Mouse (Mus musculus) R1 (cell line): Measurements from ENCODE around the gene 4930404H24Rik.
A peak's percentile ranks its signal among the peaks of the same experiment; 100 is the strongest.
"Not testable (repeated sequence)": the region's sequence is repeated elsewhere in the genome, so short reads cannot be mapped to it uniquely, and the experiment has no call there.

Source experiments
- DNase-seq: peaks from one replicate; pipeline ENCODE4 v3.0.0-alpha.2; 2018; ENCODE audit warnings: low read depth, low spot score

4930404H24Rik gene

DNA sequence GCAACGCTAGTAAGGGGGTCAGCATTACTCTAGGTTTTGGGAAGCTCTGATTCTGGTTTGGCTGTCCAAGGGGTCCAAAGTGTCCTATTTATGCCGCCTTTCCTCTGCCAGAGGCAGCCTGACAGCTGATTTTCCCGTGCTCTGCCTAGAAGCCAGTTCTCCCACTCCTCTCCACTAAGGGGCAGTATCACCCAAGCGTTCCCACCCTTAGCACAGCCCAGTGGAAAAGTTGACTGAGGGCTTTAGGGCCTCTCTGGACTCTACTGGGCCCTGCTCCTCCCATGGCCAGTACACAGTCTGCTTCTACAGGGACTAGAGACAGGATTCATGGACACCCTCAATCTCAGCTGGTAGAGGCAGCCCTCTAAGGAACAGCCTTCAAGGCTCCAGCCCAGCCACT is 14.0 kb upstream of the 4930404H24Rik start:
- DNase-seq: peak; percentile 50

DNA sequence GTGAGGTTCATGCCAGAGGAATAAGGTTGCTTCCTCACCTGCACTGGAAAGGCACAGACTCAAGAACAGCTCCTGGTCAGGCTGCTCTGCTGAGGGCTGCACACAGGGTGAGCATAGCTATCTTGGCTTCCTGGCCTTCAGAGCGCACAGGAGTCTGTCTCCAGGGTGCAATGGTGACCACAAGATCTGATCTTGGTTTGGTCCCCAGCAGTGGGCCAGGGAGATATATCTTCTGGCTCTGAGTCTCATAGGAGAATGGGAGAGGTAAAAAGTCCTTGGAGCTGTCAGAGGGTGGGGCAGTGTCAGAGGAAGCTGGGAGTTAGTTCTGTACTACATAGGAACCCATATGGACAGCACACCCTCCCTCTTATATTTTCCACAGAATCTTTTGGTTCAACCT is 13.1 kb upstream of the 4930404H24Rik start:
- DNase-seq: no peak

DNA sequence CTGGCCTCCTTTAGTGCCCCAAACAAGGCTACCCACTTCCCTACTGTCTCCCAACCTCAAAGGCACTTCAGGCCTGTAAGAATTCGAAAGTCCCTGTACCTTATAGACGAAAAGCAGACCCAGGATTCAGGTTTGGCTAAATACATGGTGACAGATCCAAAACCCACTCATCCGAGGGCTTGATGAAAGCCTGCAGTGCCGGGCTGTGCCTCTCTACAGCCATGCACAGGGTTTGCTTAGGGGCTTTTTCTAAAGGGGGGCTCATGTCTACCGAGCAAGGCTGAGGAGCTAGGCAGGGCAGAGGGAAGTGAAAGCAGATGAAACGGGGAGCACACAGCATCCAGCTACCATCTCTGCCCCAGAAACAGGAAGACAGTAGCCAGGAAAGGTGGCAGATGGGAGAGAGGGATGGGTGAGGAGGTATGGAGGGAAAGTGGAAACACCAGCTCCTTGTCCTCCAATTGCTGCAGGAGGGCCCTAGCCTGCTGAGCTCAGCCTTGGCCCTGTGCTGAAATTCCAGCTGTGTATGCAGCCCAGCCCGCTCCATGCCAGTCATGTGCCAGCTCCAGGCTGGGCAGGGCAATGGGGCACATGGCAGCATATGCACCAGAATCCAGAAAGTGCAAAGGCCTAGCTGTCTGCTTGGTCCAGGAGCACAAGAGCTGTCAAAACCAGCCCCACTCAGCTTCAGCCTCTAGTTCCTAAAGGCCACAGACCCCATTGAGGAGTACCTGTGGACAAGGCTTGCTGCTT is 11.3 kb upstream of the 4930404H24Rik start:
- DNase-seq: no peak

DNA sequence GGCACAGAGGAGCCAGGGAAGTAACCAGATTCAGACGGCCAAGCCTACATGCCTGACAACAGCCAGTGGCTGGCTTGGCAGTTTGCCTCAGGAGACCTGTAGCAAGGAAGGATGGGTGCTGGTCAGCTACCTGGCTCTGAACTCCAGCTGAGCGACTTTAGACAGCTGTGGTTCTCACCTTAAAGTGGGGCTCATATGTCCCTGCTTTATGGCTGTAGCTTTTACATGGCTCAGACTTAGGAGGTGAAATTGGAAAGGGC is 10.8 kb upstream of the 4930404H24Rik start:
- DNase-seq: no peak

DNA sequence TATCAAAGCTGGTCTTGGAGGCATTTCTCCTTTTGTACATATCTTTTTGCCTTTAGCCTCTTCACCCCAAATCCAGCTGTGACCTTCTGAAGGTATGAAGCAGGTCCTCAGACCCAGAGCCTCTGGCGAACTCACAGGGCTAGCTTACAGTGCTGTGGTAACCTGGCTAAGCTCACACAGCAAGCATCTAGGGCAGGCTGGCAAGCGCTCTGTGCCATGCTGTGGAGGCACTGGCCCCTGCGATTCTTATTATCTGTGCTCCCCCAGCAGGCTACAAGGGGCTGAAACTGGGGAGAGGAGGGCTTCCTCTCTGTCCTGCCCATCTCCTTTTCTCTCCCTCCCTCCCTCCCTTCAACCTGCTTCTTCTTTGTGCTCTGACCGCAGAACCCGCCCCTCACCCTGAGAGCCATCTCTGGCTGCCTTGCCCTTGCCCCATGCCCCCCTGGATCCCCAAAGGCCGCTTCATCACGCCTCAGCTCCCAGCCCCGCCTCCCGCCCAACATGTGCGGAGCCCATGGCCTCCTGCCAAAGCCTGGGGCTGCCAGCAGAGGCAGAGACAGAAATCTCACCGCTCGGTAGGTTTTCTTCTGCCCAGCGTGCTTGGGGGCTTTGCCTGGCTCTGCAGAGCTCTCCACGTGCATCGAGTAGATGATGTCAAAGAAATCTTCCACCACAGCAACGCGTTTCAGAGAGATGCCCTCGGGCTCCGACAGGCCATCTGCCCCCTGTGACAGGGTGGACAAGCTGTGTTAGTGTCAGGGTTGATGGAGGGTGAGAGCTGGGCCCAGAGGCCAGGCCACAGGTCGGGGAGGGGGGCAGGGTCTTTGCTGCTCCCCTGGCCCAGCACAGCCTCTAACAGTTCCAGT is 9.2 kb upstream of the 4930404H24Rik start:
- no peak for DNase-seq

DNA sequence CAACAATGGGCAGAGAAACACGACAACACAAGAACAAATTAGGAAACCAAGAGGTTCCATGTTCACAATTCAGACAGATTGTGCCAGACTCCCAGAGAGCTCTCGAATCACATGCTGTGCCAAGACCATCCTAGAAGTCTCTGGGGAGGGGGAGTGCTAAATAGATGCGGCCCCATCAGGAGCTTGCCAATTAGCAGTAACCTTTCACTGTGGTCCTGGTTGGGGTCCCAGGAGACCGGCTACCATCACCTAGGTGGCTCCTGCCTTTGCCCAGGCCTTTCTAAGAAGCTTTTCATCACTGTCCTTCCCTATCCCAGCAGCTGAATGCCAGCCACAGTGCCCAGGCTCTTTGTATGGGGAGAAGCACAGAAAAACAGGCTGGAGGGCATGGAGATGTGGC is 8.5 kb upstream of the 4930404H24Rik start:
- no peak for DNase-seq

DNA sequence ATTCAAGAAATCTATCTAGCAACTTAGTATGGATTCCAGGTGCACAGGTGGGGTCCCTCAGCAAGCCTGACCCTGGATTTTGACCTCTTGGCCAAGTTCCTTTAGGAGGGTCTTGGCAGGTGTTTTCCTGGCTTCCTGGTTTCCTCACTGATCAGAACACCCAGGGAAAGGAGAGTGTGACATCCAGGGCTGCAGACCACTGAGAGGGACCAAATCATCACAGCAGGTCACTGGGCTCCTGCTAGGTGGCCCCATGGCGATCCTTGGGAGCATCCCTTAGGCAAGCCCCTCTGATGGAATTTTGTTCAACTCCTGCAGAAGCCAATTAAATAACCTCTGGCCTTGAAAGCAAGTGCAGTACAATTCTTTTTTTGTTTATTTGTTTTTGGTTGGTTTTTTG is 2.5 kb upstream of the 4930404H24Rik start:
- DNase-seq: no peak

DNA sequence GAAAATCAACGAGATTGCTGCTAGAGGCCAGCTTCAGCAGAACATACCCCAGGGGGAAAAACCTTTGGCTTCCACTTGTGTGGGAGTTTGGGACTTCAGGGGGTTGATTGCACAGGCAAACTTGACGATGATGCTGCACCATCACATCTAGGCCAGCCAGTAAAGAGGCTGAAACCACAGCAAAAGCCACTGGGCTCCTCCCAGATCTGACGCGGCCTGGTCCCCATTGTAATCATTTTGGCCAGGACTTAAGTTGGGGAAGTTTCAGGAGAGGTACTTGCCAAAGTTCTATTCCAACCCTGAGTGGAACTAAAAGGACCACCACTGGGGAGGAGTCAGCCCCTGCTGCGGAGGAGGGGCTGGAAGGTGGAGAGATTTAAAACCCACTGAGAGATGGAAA is 1.6 kb upstream of the 4930404H24Rik start:
- no peak for DNase-seq

DNA sequence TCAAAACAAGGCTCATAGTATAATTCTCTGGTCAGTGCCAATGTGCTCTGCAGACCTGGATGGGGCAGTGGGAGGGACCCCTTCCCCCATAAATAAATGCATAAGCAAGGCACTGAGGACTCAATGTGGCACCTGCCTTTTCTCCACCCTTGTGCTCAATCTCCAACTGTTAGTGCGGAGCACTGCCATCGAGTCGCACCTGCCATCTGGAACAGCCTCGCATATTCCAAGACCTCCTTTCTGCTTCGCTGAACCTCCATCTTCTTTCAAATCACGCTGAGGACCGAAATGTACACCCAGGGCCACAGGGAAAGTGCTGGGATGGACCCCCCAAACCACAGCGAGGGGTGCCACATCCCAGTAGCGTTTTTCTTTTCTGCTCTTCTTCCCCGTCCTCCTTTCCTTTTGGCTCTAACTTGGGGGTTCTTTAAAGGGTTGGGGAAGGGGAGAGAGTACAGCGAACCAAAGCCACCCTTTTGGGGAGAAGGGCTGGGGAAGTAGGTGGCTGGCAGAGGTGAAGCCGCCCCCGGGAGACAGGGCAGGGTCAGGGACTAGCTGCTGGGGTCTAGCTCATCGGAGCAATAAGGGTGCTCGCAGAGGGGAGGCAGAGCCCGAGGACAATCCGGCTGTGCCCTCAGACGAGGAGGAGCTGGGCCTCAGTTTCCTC is 945 bp upstream of the 4930404H24Rik start:
- no peak for DNase-seq

DNA sequence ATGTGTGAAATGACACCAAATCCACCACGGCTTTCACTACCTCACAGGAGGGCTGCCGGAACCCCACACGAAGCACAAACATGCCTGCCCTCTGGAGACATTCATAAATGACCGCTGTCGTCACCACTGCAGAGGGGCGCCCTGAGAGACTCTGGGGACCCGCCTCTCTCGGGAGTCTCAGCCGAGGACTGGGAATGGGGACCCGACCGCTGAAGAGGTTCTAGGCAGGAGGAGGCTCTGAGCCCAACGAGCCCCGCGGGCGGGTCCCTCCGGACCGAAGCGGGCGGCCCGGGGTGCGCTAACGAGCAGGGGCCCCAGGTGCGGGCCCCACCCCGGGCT is 442 bp upstream of the 4930404H24Rik start:
- peak; percentile 37 for DNase-seq

DNA sequence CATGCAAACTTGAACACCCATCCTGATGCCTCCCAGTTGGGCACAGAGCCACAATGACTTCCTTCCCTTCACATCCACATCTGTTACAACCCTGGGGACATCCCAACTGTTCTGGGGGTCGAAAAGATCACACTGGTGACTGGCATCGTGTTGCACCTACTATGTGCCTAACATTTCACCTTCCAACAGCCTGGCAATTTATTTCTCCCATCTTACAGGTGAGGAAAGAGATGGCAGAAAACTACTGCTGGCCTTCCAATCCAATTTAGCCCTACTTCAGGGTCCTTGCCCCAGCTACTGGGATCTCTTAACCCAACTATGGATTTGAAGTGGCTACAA is 772 bp downstream of the 4930404H24Rik start:
- no peak for DNase-seq

DNA sequence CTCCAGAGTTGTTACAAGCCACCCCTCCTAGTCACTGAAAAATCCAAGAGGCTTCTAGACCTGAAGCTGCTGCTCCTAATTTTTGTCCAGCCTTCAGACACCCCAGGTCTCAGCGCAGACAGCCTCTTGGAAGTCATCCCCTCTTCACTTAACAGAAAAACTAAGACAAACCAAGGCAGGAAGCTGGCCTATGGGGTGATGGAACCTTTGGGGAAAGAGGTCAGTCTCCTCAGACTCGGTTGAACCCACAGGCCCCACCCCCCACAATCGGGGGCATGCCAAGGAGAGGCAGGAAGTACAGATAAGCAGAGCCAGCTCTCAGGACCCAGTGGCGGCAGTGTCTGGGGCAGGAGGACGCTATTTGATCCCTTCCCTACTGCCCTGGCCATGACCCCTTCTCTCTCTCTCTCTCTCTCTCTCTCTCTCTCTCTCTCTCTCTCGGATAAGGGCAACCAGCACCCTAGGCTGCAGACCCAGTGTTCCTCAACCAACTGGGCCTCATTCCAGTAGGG is 1.2 kb downstream of the 4930404H24Rik start:
- no peak for DNase-seq

DNA sequence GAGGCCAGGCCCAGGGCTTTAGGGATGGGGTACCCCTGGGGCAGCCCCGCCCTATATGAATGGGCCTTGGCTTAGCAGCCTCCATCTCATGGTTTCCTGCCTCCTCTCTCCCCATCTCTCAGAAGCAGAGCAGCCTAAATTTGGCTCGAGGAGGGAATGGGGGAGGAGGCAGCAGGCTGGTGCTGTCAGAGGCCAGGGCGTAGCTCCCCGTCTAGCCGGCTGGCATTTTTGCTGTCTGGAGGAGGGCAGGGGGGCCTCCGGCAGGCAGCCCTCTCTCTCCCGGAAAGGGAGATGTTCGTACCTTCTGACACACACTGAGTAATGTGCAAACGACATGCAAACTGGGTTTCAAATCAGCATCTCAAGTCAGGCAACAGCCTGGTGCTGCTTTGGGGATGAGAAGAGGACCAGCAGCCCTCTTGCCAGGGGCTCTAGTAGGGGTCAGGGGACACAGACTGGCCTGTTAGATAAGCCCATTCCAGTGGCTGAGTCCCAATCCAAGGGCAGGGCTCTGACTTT is 1.8 kb downstream of the 4930404H24Rik start:
- DNase-seq: no peak

DNA sequence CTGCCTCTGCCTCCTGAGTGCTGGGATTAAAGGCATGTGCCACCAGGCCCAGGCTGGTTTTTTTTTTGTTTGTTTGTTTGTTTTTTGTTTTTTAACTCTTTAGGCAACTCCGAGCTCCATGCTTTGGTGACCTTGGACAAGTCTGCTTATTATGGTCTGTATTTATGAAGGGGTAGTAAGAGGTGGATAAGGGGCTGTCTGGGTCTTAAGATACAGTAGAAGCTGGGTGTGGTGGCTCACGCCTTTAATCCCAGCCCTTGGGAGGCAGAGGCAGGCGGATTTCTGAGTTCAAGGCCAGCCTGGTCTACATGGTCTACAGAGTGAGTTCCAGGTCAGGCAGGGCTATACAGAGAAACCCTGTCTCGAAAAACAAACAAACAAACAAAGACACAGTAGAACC is 2.8 kb downstream of the 4930404H24Rik start:
- DNase-seq: not testable (repeated sequence)

DNA sequence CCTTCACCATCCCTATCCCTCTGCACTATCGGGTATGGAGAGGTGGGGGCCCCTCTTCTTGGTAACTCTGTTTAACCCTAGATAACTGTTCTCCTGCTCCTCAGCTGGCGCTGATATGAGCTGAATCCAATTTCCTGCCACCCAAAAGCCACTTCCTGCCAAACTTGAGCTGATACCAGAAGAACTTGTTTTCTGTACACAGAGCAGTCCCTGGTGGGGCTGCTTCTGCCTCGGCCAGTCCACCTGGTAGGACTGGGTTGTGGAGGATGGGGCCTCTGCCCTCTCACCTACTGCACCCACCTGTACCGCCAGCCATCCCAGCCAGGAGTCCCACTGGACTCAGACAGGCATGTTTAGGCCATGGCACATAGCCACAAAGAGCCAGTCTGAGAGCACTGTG is 3.2 kb downstream of the 4930404H24Rik start:
- no peak for DNase-seq

DNA sequence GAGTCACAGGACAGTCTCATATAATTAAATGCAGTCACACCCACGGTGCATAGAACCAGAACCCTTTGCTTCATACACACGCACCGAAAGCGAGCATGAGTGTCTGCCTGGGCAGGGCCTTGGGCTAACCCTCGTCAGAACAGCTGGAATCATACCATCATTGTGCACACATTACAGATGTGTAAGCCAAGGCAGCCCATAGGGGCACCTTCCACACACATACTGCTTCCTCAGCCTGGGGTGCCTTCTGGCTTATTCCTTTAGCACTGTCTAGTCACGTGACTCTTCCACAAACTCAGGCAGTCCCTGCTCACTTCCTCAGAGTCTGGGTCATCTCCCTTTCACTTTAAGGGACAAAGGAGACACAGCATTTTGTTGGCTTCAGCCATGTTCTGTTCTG is 3.7 kb downstream of the 4930404H24Rik start:
- DNase-seq: no peak

DNA sequence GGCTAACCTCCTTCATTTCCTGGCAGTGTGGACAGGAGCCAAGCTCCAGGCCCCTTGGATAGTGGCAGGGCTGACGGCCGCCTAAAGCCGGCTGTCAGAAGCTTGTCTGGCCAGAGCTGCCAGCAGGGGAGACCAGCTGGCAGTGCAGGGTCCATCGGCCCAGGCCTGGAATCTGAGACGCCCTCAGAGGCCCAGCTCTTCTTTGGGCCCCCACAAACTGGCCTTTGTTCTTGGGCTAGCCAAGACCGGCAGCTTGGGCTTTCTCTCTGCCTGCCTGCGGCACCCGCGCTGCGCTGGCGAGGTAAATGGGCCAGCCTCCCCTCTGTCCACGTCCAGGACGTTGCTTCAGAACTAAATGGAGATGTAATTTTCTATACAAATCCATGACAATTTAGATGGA is 4.3 kb downstream of the 4930404H24Rik start:
- no peak for DNase-seq

DNA sequence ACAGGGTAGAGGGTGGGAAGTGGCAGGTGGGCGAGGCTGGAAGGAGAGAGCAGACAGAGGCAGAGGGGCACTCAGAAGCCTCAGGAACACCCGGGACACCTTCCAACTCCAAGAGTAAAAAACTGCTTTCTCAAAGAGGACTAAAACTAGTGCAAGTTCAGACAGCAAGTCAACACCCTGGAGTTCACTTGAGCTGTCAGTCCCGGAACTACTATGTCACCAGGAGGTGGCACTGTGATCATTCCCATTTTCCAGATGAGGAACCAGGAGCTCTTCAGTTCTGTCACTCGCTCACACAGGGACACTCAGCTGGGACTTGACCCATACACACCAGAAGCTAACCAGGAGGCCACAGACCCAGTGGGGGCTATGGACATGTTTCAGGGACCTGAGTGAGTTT is 6.6 kb downstream of the 4930404H24Rik start:
- DNase-seq: peak; percentile 86

DNA sequence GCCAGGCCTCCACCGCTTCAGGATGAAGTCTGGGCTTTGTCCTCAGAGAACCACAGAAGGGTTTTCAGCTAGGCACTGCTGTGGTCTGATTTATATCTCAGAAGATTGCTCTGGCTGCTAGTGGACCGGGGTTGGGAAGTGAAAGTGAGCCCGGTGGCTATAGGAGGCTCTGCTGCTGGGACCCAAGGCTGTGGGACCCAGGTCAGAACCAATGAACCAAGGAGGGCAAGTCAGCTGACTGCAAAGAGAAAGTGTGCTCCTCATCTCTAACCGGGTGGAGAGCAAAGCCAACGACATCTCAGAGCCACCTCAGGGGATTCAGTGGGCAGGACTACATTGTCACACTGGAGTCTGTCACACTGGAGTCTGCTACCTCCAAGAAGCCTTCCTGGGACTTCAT is 13.8 kb downstream of the 4930404H24Rik start:
- DNase-seq: no peak

DNA sequence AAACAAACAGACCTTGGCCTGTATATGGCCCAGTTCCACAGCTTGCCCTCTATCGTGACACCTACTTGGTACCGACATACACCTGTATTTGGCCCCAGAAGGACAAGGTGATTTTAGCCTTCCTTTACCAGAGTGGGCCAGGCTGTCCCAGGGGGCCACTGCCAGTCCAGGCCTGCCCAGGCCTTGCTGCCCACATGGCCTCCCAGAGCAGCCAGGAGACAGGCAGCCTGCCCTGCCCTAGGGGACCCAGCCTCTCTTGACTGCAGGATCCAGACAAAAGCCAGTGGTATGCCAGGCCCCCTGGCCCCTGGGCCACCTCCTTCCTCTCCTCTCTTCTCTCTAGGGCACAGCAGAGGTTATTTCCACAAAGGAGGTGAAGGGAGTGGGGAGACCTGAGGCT is 15.4 kb downstream of the 4930404H24Rik start:
- no peak for DNase-seq

DNA sequence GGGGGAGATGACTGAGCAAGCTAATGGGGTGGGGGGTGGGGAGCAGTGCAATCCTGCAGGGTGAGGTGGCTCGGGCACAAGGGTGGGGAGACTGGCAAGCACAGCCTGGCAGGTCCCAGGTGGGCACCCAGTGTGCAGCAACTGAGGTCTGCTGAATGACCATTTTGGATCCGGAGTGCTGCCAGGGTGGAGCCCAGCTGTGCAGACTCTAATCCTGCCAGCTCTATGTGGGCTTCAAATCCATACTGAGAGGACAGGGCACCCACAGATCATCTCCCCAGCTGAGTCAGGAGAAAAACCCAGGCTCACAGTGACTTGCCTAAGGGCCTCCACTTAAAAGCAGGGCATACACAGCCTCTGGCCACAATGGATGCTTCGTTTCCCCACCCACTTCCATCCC is 15.8 kb downstream of the 4930404H24Rik start:
- DNase-seq: no peak

DNA sequence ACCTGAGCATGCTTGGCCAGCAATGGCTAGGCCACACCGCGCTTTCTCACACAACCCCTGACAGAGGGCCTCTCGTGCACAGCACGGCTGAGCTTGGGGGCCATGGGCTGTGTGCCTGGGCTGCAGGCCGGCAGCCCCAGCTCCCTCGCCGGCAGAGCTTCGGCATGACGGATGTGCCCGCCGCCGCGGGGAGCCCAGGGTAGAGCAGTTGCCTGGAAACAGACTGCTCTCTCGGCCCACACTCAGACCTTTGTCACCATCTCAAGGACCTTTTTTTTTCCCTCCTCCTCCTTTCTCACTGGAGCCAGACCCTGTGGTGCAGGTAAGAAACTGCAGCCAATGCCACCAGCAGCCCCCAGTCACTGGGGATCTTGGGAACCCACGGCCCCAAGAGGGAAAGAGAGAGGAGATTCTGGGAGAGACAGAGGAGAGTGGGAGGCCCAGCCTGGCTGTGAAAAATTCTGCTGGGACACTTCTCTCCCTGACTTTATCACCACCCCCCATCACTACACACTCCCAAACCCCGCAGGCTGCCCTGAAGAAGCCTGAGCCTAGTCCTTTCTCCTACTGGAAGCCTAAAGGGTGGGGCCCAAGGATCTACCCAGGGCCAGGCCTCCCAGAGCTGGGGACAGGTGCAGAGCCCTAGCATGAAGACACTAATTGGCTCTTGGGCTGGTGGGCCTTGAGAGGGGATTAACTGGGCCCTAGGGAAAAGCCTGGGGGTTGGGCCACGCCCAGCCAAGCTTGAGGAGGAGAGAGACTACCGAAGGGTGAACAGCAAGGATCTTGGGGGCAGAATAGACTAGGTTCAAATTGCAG is 16.8 kb downstream of the 4930404H24Rik start:
- peak; percentile 53 for DNase-seq
